Mouse (Mus musculus) liver, adult 2 months (tissue): ENCODE results near the gene Methig1. TPM values are rescaled to one million over a fixed set of nuclear protein-coding genes. Genes with fewer than 3 reads are reported as not detected.

ENCODE experiments used
- DNase-seq: peaks from one replicate; pipeline ENCODE4 v3.0.0-alpha.2; 2011; ENCODE audit warnings: low read depth, low spot score; ENCODE audit errors: extremely low read depth
- H3K27ac ChIP-seq: fragments of 200-500 bp; replicated peaks from 2 replicates; pipeline ENCODE4 v1.5.1; 2012; ENCODE audit warnings: low read depth, mild to moderate bottlenecking, control low read depth, inconsistent platforms, low read length; ENCODE audit not compliant: insufficient read depth
- H3K27me3 ChIP-seq: fragments of 200-500 bp; 2 replicates; pipeline ENCODE4 v1.6.1; 2012; ENCODE audit warnings: mild to moderate bottlenecking, moderate library complexity, low read length, inconsistent platforms; ENCODE audit not compliant: control insufficient read depth, insufficient read depth
- H3K36me3 ChIP-seq: fragments of 200-500 bp; 2 replicates; pipeline ENCODE4 v1.6.1; 2012; ENCODE audit warnings: low read length, inconsistent platforms; ENCODE audit not compliant: control insufficient read depth, insufficient read depth
- H3K4me1 ChIP-seq: fragments of 200-500 bp; 2 replicates; pipeline ENCODE4 v1.6.1; 2011; ENCODE audit warnings: low read length; ENCODE audit not compliant: control insufficient read depth, insufficient read depth
- H3K4me3 ChIP-seq: fragments of 200-500 bp; 2 replicates; pipeline ENCODE4 v1.5.1; 2011; ENCODE audit warnings: low read depth, mild to moderate bottlenecking, control low read depth, low read length, moderate library complexity; ENCODE audit not compliant: insufficient read depth
- H3K79me2 ChIP-seq: fragments of 200-500 bp; 2 replicates; pipeline ENCODE4 v1.6.1; 2012; ENCODE audit warnings: inconsistent platforms, mild to moderate bottlenecking, low read length, moderate library complexity; ENCODE audit not compliant: control insufficient read depth, insufficient read depth
- H3K9ac ChIP-seq: fragments of 200-500 bp; 2 replicates; pipeline ENCODE4 v1.6.1; 2012; ENCODE audit warnings: low read depth, mild to moderate bottlenecking, control low read depth, inconsistent platforms, low read length
- CTCF ChIP-seq: fragments of 200-500 bp; IDR thresholded peaks from 2 replicates; pipeline ENCODE4 v1.5.1; 2011; ENCODE audit warnings: low read depth, low read length, control low read depth
- POLR2A ChIP-seq: fragments of 200-500 bp; IDR thresholded peaks from 2 replicates; pipeline ENCODE4 v1.6.1; 2011; ENCODE audit warnings: low read length, control low read depth; ENCODE audit not compliant: insufficient read depth; ENCODE audit errors: extremely low read depth
- WGBS: fragments of 180-500 bp; shearing (Covaris S2); methylation state at CpG from one replicate; pipeline ENCODE4 v1.1.7; 2018; 5-methylcytosine and 5-hydroxymethylcytosine counted together
- polyA plus RNA-seq: library from polyadenylated mRNA; depleted of rRNA; stranded (reverse); fragments of >200 nt; gene quantifications from 2 replicates; pipeline ENCODE4 v1.2.3, GENCODE M21; 2012
- total RNA-seq: library from RNA; depleted of rRNA; stranded (reverse); fragments of >200 nt; gene quantifications from 2 replicates; pipeline ENCODE4 v1.2.3, GENCODE M21; 2014

The Methig1 gene
- total and polyA plus RNA-seq, 2 experiments = 0.15 TPM; not detected in 1

- no peak overlapping the region for H3K4me3 ChIP-seq
- DNase-seq = peak; percentile 30
- H3K27ac ChIP-seq = no peak overlapping the region
- TF ChIP-seq POLR2A = no peak
- TF ChIP-seq CTCF = no peak
- no peaks in the 10 kb centered on the region for H3K79me2 ChIP-seq
- no peaks in the 10 kb centered on the region for H3K27me3 ChIP-seq
- H3K36me3 ChIP-seq = peaks cover 25% of the 10 kb centered on the region; the same call in 1 of the 2 replicates
- 41% methylated on average over 16 of the region's 16 CpGs for WGBS
- peaks cover 20% of the 10 kb centered on the region for H3K4me1 ChIP-seq
- H3K9ac ChIP-seq = no peak overlapping the region
These were observed 47.8 kb downstream of the Methig1 start for GRCm38 (mm10) chr15:100400592-100401250.

GRCm38 (mm10) chr15:100401811-100402210, 48.9 kb downstream of the Methig1 start:
- no peak overlapping the region for H3K4me3 ChIP-seq

GRCm38 (mm10) chr15:100402347-100402746, 49.4 kb downstream of the Methig1 start:
- peak overlapping the region; percentile 79 for H3K27ac ChIP-seq
- no peak for TF ChIP-seq CTCF
- TF ChIP-seq POLR2A = no peak
- H3K9ac ChIP-seq = peak overlapping the region; percentile 13; the same call in 1 of the 2 replicates
- peaks cover 19% of the 10 kb centered on the region; the same call in 1 of the 2 replicates for H3K36me3 ChIP-seq
- no peak for DNase-seq
- peaks cover 22% of the 10 kb centered on the region for H3K4me1 ChIP-seq
- H3K79me2 ChIP-seq = no peaks in the 10 kb centered on the region
- H3K27me3 ChIP-seq = no peaks in the 10 kb centered on the region
- WGBS = 26% methylated on average over 14 of the region's 14 CpGs
- H3K4me3 ChIP-seq = peak overlapping the region; percentile 34

More at GRCm38 (mm10) chr15:100401811-100402210, 48.9 kb downstream of the Methig1 start:
- H3K36me3 ChIP-seq = peaks cover 20% of the 10 kb centered on the region; the same call in 1 of the 2 replicates
- TF ChIP-seq CTCF (no peak), POLR2A (no peak)
- peaks cover 22% of the 10 kb centered on the region for H3K4me1 ChIP-seq
- no peaks in the 10 kb centered on the region for H3K79me2 ChIP-seq
- 22% methylated on average over 4 of the region's 4 CpGs for WGBS
- H3K27me3 ChIP-seq = no peaks in the 10 kb centered on the region
- peak overlapping the region; percentile 79; the same call in 1 of the 2 replicates for H3K27ac ChIP-seq
- peak; percentile 75 for DNase-seq
- H3K9ac ChIP-seq = no peak overlapping the region

GRCm38 (mm10) chr15:100402798-100403197, 49.8 kb downstream of the Methig1 start:
- H3K4me1 ChIP-seq = peaks cover 22% of the 10 kb centered on the region
- peak overlapping the region; percentile 49 for H3K4me3 ChIP-seq
- peak overlapping the region; percentile 67 for H3K9ac ChIP-seq
- H3K27me3 ChIP-seq = no peaks in the 10 kb centered on the region
- H3K27ac ChIP-seq = peak overlapping the region; percentile 79
- peaks cover 17% of the 10 kb centered on the region; the same call in 1 of the 2 replicates for H3K36me3 ChIP-seq
- DNase-seq = peak; percentile 73
- 34% methylated on average over 4 of the region's 4 CpGs for WGBS
- TF ChIP-seq POLR2A = no peak
- no peak for TF ChIP-seq CTCF
- H3K79me2 ChIP-seq = no peaks in the 10 kb centered on the region

GRCm38 (mm10) chr15:100403318-100404000, 50.5 kb downstream of the Methig1 start:
- TF ChIP-seq POLR2A = no peak
- TF ChIP-seq CTCF = no peak
- Histone ChIP-seq H3K4me1 (peaks cover 22% of the 10 kb centered on the region), H3K27me3 (no peaks in the 10 kb centered on the region), H3K36me3 (peaks cover 12% of the 10 kb centered on the region; the same call in 1 of the 2 replicates), H3K9ac (peak overlapping the region; percentile 67), H3K79me2 (no peaks in the 10 kb centered on the region; the same call in 1 of the 2 replicates), H3K27ac (peak overlapping the region; percentile 79), H3K4me3 (peak overlapping the region; percentile 49)
- WGBS = 56% methylated on average over 16 of the region's 16 CpGs
- DNase-seq = peak; percentile 89
